Mouse (Mus musculus) neural tube, embryonic 12.5 days (tissue): ENCODE measurements around the gene Sult5a1. TPM values are rescaled to one million over a fixed set of nuclear protein-coding genes. Genes with fewer than 3 reads are reported as not detected.

Experiments
- ATAC-seq: fragments of 200-750 bp; cut with Nextera tagmentation; 2 replicates; pipeline ENCODE4 v1.8.0; 2017; ENCODE audit warnings: low read depth, mild to moderate bottlenecking, moderate TSS enrichment, moderate library complexity; ENCODE audit not compliant: low FRiP score
- H3K27ac ChIP-seq: fragments of 300-500 bp; sonication (generic); 2 replicates; pipeline ENCODE4 v1.5.1; 2016
- H3K27me3 ChIP-seq: fragments of 300-500 bp; sonication (generic); replicated peaks from 2 replicates; pipeline ENCODE4 v1.6.1; 2016; ENCODE audit warnings: mild to moderate bottlenecking
- H3K36me3 ChIP-seq: fragments of 300-500 bp; sonication (generic); 2 replicates; pipeline ENCODE4 v1.6.1; 2016; ENCODE audit warnings: mild to moderate bottlenecking
- H3K4me1 ChIP-seq: fragments of 300-500 bp; sonication (generic); 2 replicates; pipeline ENCODE4 v1.6.1; 2016
- H3K4me2 ChIP-seq: fragments of 300-500 bp; sonication (generic); replicated peaks from 2 replicates; pipeline ENCODE4 v1.6.1; 2016; ENCODE audit warnings: mild to moderate bottlenecking
- H3K4me3 ChIP-seq: fragments of 300-500 bp; sonication (generic); 2 replicates; pipeline ENCODE4 v1.5.1; 2016
- H3K9ac ChIP-seq: fragments of 300-500 bp; sonication (generic); 2 replicates; pipeline ENCODE4 v1.6.1; 2016; ENCODE audit warnings: mild to moderate bottlenecking
- H3K9me3 ChIP-seq: fragments of 300-500 bp; sonication (generic); 2 replicates; pipeline ENCODE4 v1.6.1; 2016; ENCODE audit warnings: mild to moderate bottlenecking
- WGBS: fragments of 180-500 bp; shearing (Covaris S2); methylation state at CpG from one replicate; pipeline ENCODE4 v1.1.7; 2016; 5-methylcytosine and 5-hydroxymethylcytosine counted together
- polyA plus RNA-seq: library from polyadenylated mRNA; unstranded; fragments of >200 nt; fragmentation: Nextera tagmentation; extraction: Ambion mirVana; gene quantifications from 2 replicates; pipeline ENCODE4 v1.2.1, GENCODE M21; 2016

Gene Sult5a1
- polyA plus RNA-seq, 1 experiment from 2014 or later: 3.5 TPM

DNA sequence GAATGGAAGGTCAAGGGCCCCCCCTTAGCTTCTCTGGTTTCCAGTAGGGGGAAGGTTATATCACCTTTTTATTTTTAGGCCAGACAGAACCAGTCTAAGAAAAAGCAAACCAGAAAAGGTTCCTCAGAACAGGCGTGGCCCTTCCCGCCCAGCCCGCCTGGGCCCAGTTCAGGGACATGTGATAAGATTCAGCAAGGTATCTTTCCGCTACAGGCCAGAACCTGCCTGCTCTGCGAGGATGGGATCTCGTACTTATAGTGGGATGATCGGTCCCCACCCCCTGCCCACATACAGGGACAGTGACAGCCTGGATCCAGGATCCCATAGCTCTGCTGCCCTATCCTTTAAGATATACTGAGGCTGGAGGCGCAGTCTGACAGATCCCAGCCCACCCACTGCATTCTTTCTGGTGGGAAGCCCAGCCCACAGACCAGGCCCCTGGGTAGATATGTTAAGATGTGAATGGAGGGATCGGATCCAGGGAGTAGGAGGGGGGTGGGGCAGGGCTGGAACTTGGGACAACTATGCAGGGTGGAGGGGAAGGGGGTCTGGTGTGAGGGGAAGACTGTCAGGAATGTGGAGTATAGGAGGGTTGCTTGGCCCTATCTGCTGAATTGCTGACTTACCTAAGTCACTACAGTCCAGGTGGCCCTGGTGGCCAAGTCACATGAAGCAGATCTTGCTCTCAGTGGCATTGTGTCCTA lies 1.9 kb downstream of the Sult5a1 start:
- Histone ChIP-seq H3K4me1 (no peaks in the 10 kb centered on the region), H3K4me3 (no peak overlapping the region), H3K9ac (no peak overlapping the region), H3K4me2 (no peak overlapping the region), H3K9me3 (no peaks in the 10 kb centered on the region), H3K27ac (no peak overlapping the region), H3K36me3 (no peaks in the 10 kb centered on the region), H3K27me3 (no peaks in the 10 kb centered on the region)
- no peak for ATAC-seq
- WGBS: 86% methylated on average over 9 of the region's 9 CpGs

DNA sequence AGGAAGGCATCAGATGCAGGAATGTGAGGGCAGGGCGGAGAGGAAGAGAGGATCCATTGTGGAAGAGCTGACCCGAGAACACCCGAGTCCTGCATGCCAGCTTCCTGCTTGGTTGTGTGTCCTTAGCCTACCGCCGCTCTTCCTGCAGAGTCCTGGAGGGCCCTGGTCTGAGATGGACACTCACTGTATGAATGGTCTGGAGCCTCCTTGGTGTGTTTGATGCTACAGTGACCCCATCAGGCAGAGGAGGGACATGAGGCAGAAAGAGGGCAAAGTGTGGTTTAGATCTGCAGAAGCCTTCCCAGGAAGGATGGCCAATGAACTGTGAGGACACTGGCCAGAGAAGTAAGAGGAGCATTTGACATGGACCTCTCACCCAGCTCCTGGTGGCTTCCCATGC lies 2.9 kb downstream of the Sult5a1 start:
- Histone ChIP-seq H3K9ac (no peak overlapping the region), H3K36me3 (no peaks in the 10 kb centered on the region), H3K27ac (no peak overlapping the region), H3K4me3 (no peak overlapping the region), H3K4me1 (no peaks in the 10 kb centered on the region), H3K9me3 (no peaks in the 10 kb centered on the region), H3K27me3 (no peaks in the 10 kb centered on the region), H3K4me2 (no peak overlapping the region)
- 77% methylated on average over 5 of the region's 5 CpGs for WGBS
- no peak for ATAC-seq

DNA sequence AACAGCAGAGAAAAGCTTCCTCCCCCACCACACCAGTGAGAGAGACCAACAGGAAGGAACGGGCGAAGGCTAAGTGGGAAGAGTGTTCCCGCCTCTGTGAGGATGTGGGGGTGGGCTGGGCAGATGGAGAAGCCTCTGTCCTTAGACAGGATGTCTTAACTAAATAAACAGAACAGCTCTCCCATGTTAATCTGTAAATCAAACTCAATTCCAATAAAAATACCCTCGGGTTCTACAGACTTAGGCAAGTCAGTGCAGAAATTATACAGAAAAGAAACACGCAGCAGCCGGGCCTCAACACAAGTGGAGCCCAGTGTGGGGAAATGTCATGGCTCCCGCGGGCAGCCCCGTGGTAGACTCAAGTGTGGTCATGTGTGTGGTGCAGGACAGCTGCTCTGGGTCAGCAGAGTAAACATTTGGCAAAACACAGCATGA lies 7.4 kb downstream of the Sult5a1 start:
- H3K36me3 ChIP-seq: no peaks in the 10 kb centered on the region
- H3K9ac ChIP-seq: no peak overlapping the region
- no peaks in the 10 kb centered on the region for H3K4me1 ChIP-seq
- no peak for ATAC-seq
- no peak overlapping the region for H3K4me3 ChIP-seq
- H3K27ac ChIP-seq: no peak overlapping the region
- H3K27me3 ChIP-seq: no peaks in the 10 kb centered on the region
- no peaks in the 10 kb centered on the region for H3K9me3 ChIP-seq
- 69% methylated on average over 9 of the region's 9 CpGs for WGBS
- H3K4me2 ChIP-seq: no peak overlapping the region

DNA sequence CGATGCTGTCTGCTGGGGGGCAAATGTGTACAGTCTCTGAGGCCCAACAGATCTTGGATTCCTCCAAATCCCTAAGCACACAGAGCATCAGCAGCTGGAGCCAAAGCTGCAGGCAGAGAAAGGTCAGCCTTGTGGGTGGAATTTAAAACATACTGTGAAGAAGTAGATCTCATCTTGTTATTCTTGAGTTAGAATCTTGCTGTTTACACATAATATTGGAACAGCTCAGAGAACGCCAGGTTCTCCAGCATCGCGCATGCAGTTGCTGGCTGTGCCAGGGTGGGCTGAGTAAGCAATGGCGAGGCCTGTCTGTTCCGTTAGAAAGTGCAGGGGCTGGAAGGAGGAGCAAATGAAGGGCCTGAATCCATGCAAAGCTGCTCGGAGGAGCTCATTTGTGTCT lies 11.7 kb downstream of the Sult5a1 start:
- H3K36me3 ChIP-seq: no peaks in the 10 kb centered on the region
- ATAC-seq: no peak
- no peak overlapping the region for H3K4me2 ChIP-seq
- H3K27ac ChIP-seq: no peak overlapping the region
- H3K4me3 ChIP-seq: no peak overlapping the region
- no peaks in the 10 kb centered on the region for H3K27me3 ChIP-seq
- no peak overlapping the region for H3K9ac ChIP-seq
- H3K4me1 ChIP-seq: no peaks in the 10 kb centered on the region
- H3K9me3 ChIP-seq: no peaks in the 10 kb centered on the region
- WGBS: 87% methylated on average over 7 of the region's 7 CpGs

DNA sequence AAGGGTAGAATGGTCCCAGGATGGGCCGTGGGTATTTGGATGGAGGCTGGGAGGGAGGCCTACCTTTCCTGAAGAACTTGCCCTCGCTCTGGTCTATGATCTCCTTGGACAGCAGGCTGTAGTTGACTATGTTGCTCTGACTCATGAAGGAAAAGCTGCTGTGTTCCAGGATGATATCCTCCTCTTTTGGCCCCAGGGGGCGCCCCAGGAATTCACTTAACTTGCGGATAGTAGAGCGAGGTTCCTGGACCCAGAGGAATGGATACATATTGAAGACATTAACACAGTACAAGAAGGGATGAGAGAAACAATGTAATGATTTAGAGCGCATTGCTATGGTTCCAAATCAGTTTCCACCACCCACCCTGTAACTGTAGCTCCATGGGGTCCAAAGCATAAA lies 12.8 kb downstream of the Sult5a1 start:
- H3K36me3 ChIP-seq: no peaks in the 10 kb centered on the region
- H3K4me3 ChIP-seq: no peak overlapping the region
- no peaks in the 10 kb centered on the region for H3K27me3 ChIP-seq
- H3K27ac ChIP-seq: no peak overlapping the region
- no peak overlapping the region for H3K4me2 ChIP-seq
- ATAC-seq: no peak
- WGBS: 53% methylated on average over 6 of the region's 6 CpGs
- no peaks in the 10 kb centered on the region for H3K4me1 ChIP-seq
- no peak overlapping the region for H3K9ac ChIP-seq
- no peaks in the 10 kb centered on the region for H3K9me3 ChIP-seq

DNA sequence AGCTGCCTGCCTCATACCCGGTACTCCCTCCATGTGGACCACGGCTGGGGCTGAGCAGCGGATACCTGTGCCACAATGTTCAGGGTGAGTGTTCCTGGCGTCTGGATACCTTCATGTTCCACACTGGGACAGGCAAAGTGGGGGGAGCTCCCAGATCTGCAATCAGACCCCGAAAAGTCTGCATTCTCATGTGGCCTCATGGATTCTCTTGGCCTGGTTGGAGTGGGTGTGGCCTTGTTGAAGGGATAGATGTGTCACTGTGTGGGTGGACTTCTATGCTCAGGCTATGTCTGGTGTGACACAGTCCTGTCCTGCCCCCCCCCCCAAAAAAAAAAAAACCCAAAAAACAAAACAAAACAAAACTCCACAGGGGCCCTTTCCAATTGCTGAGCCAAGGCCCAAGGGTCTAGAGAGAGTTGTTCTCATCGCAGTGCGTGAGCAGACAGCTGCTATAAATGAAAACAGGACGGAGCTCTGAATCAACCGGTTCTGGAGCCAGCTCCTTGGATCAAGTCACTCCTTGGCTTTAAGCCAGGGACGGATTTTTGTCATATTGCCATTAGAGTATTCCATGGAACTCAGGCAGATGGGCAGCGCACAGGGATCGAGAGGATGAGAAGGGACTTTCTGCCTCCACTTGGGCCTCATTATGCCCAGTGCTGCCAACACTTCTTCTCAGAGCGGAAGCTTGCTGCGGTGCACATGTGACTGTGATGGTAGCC lies 16.2 kb downstream of the Sult5a1 start:
- H3K27me3 ChIP-seq: no peaks in the 10 kb centered on the region
- 85% methylated on average over 14 of the region's 14 CpGs for WGBS
- no peaks in the 10 kb centered on the region for H3K9me3 ChIP-seq
- H3K4me3 ChIP-seq: no peak overlapping the region
- H3K36me3 ChIP-seq: no peaks in the 10 kb centered on the region
- ATAC-seq: no peak
- no peak overlapping the region for H3K27ac ChIP-seq
- H3K9ac ChIP-seq: no peak overlapping the region
- H3K4me2 ChIP-seq: no peak overlapping the region
- H3K4me1 ChIP-seq: peaks cover 11% of the 10 kb centered on the region

DNA sequence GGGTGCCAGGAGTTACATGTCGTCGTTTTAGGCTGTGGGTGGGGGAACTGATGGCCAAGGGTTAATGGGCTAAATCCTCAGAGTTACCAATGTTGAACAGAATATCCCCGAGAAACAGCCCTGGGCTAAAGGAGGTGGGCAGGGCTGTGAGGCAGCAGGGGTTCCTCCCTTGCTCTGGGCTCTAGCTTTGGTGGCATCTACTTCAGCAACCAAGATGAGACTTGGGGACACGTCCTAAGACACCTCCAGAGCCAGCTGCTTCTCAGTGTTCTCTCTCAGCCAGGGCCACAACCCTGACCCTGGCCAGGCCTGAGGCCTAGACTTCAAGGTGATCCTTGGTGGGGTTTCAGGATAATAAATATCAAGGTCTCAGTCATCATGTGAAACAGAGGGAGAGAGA lies 19.4 kb downstream of the Sult5a1 start:
- H3K4me3 ChIP-seq: no peak overlapping the region
- H3K9ac ChIP-seq: no peak overlapping the region
- WGBS: 63% methylated on average over 4 of the region's 4 CpGs
- H3K4me1 ChIP-seq: peaks cover 24% of the 10 kb centered on the region
- no peaks in the 10 kb centered on the region for H3K9me3 ChIP-seq
- H3K27me3 ChIP-seq: 0 out of 2 replicates have a peak, but pooled peaks cover 3% of the 10 kb centered on the region
- no peaks in the 10 kb centered on the region for H3K36me3 ChIP-seq
- no peak overlapping the region for H3K27ac ChIP-seq
- no peak for ATAC-seq
- no peak overlapping the region for H3K4me2 ChIP-seq

DNA sequence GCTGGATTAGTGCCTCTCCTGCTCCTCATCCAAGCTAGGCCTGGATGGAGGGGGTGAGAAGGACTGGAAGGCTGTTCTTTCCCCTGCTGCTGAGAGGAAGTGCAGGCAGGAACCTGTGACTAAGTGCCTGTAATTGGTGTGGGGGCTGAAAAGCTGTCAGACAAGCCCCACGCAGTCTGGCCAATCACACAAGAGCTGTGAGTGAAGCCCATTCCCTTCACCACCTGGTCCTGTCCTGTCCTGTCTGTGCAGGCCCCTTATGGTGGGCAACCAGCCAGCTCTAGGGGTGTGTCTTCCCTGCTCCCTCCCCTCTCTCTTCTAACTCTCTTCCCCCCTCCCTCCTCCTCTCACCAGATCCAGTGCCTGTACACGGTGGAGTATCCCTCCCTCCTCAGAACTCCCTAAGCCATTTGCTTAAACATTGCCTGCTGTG lies 20.5 kb downstream of the Sult5a1 start:
- H3K36me3 ChIP-seq: no peaks in the 10 kb centered on the region
- 0 out of 2 replicates have a peak, but pooled peaks cover 3% of the 10 kb centered on the region for H3K9me3 ChIP-seq
- peak; percentile 74 for ATAC-seq
- no peak overlapping the region for H3K4me2 ChIP-seq
- 11% methylated on average over 2 of the region's 2 CpGs for WGBS
- H3K4me3 ChIP-seq: no peak overlapping the region
- H3K9ac ChIP-seq: no peak overlapping the region
- H3K27ac ChIP-seq: no peak overlapping the region
- H3K27me3 ChIP-seq: 0 out of 2 replicates have a peak, but pooled peaks cover 4% of the 10 kb centered on the region
- peaks cover 24% of the 10 kb centered on the region for H3K4me1 ChIP-seq

DNA sequence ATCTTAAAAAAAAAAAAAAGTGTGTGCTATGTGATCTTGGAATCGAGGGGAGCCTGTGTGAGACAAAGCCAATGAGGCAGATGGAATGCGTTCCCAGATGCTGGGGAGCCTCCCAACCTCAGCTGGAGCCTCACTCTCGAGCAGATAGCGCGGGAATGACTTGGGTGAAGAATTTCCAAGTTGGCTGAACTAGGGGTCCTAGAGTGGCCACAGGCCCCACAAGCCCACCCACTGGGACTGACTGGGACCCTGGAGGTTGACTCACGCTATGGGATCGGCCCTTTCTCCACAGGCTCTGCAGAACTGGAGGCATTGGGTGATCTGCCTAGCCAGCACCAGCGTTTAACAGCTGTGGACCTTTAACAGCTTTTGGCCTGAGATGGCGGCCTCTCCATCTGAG lies 21.8 kb downstream of the Sult5a1 start:
- no peak overlapping the region for H3K4me2 ChIP-seq
- H3K4me1 ChIP-seq: peaks cover 24% of the 10 kb centered on the region
- no peak for ATAC-seq
- no peak overlapping the region for H3K4me3 ChIP-seq
- H3K9ac ChIP-seq: no peak overlapping the region
- H3K27me3 ChIP-seq: 0 out of 2 replicates have a peak, but pooled peaks cover 4% of the 10 kb centered on the region
- 81% methylated on average over 9 of the region's 9 CpGs for WGBS
- H3K27ac ChIP-seq: no peak overlapping the region
- H3K9me3 ChIP-seq: 0 out of 2 replicates have a peak, but pooled peaks cover 3% of the 10 kb centered on the region
- no peaks in the 10 kb centered on the region for H3K36me3 ChIP-seq

DNA sequence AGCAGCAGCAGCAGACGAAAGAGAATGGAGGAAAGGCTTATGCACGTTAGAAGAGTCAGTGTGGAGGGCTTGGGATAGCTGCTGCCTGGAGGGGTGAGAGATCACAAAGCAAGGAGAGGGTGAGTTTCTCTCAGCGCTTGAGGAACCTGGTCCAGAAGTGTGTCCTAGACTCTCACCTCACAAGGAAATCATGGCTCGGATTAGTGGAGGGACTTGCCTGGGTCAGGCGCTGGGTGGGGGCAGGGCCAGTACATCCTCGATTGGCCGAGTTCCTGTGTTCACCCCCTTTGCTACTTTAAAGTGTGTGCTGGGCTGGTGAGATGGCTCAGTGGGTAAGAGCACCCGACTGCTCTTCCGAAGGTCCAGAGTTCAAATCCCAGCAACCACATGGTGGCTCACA lies 22.3 kb downstream of the Sult5a1 start:
- H3K4me3 ChIP-seq: no peak overlapping the region
- no peaks in the 10 kb centered on the region for H3K36me3 ChIP-seq
- H3K27ac ChIP-seq: no peak overlapping the region
- 0 out of 2 replicates have a peak, but pooled peaks cover 3% of the 10 kb centered on the region for H3K9me3 ChIP-seq
- ATAC-seq: no peak
- no peak overlapping the region for H3K9ac ChIP-seq
- H3K4me1 ChIP-seq: peaks cover 24% of the 10 kb centered on the region
- 58% methylated on average over 9 of the region's 9 CpGs for WGBS
- peak overlapping the region; percentile 24 for H3K4me2 ChIP-seq
- 0 out of 2 replicates have a peak, but pooled peaks cover 4% of the 10 kb centered on the region for H3K27me3 ChIP-seq

DNA sequence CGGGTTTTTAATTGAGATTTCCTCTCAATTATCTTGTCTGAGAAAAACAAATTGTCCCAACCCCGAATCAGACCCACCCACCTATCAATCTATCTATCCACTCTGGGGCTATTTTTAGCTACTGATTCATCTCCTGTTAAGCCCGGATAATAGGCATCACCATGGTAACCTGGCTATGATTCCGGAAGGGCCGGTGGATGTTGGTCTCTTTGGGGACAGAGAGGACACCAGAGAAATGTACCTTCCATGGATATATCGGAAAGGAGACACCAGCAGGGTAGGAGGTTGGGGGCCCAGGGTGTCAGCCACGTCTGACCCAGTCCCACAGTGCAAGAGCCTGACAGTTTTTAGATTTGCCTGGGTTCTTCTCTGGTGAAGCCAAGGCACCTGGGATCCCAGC lies 22.7 kb downstream of the Sult5a1 start:
- Histone ChIP-seq H3K4me2 (peak overlapping the region; percentile 24), H3K27me3 (0 out of 2 replicates have a peak, but pooled peaks cover 4% of the 10 kb centered on the region), H3K27ac (no peak overlapping the region), H3K9me3 (0 out of 2 replicates have a peak, but pooled peaks cover 3% of the 10 kb centered on the region), H3K4me1 (peaks cover 24% of the 10 kb centered on the region), H3K4me3 (no peak overlapping the region), H3K36me3 (no peaks in the 10 kb centered on the region), H3K9ac (no peak overlapping the region)
- no peak for ATAC-seq
- WGBS: 21% methylated on average over 7 of the region's 7 CpGs

DNA sequence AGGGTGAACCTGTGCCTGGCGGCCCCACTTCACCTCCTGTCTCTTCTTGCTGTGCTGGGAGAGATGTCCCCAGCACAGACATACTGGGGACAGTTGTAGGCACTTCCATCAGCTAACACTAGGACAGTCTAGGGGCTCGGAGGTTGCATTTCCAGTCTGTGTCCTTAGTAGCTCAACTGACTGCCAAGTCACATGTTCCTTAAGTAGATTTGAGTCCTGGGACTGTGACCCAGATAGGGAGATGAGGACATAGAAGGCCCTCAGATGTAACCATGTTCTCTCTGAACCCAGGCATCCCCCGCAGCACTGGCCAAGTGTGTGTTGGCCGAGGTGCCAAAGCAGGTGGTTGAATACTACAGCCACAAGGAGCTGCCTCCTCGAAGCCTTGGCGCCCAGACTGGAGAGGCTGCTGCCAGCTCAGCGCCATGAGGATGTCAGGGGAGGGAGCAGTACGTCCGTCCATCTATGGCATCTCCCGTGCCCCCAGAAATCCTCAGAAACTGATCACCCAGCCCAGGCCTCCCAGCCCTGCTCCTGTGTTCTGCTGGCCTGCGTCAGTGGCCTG lies 23.9 kb downstream of the Sult5a1 start:
- 91% methylated on average over 11 of the region's 11 CpGs for WGBS
- peaks cover 24% of the 10 kb centered on the region for H3K4me1 ChIP-seq
- H3K4me3 ChIP-seq: no peak overlapping the region
- H3K27ac ChIP-seq: no peak overlapping the region
- no peak for ATAC-seq
- no peaks in the 10 kb centered on the region for H3K36me3 ChIP-seq
- H3K9me3 ChIP-seq: 0 out of 2 replicates have a peak, but pooled peaks cover 3% of the 10 kb centered on the region
- no peak overlapping the region for H3K4me2 ChIP-seq
- H3K9ac ChIP-seq: no peak overlapping the region
- H3K27me3 ChIP-seq: 0 out of 2 replicates have a peak, but pooled peaks cover 4% of the 10 kb centered on the region
